Mouse (Mus musculus): Measurements from ENCODE around the gene Slc35g3. TPM values are rescaled to one million over a fixed set of nuclear protein-coding genes. Genes with fewer than 3 reads are reported as not detected.

The Slc35g3 gene
- total RNA-seq (2022) = not detected

GRCm38 (mm10) chr11:69761868-69762267, at the start of gene Slc35g3:
Gene Slc35g3 (minus strand): TSS chr11:69761968.
- DNase-seq (ENCODE audit: low spot score) = no peak

GRCm38 (mm10) chr11:69810280-69810679, 48.5 kb upstream of the Slc35g3 start:
- no peak for DNase-seq (ENCODE audit: low spot score)

GRCm38 (mm10) chr11:69807641-69808040, 45.9 kb upstream of the Slc35g3 start:
- DNase-seq (ENCODE audit: low spot score) = no peak

DNA sequence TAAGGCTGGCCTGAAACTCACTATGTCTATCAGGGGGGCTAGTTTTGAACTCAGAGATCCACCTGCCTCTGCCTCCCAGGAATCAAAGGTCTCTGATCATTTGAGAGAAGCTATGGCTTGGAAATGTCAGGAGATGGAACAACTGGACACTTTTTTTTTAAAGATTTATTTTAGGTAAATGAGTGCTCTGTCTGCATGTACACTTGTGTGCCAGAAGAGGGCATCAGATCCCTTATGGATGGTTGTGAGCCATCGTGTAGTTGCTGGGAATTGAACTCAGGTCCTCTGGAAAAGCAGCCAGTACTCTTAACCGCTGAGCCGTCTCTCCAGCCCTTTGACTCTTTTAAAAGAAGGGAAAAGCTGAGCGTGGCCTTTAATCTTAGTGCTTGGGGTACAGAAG, 44.6 kb upstream of the Slc35g3 start:
- no peak for DNase-seq (ENCODE audit: low spot score)

DNA sequence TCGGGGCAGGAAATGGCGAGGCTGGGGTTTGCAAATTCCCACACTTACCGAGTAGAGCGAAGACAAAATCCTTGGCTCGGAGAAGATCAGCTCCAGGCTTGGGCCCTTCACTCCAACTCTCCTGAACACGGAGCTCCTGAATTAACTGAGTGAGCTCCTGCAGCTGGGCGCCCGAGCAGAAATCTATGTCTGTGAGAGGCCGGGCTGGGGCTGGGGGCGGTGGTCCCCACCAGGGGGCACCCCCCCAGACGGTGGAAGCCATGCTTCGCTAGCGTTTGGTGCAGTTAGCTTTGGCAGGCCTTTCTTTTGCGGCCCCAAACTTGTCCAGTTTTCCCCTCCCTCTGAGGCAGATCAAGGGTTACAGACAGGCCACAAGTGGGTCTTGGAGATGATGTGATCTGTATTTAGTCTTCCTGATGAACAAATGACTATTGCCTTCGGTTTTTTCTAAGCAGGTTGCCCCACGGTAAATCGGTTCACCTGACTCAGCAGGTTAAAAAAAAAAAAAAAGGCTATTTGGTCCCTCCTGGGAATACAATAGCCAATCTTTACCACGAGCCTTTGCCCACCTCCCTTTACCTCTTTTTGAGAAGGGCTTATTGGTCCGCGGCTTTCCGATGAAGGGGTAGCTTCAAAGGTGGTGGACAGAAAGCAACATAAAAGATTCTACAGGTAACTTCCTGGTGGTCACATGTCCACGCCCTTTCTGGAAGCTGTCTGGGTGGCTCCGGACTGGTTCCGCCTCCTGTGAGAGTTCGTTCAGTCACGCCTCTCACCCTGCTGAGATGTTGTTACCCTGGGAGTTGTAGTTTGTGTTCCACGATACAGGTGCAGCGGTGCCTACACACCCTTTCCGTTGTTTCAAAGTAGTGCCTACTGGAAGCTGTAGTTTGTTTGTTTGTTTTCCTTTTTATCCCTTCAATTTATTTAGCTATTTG, 43.5 kb upstream of the Slc35g3 start, which contains the start of gene Tmem102:
Gene Tmem102 (minus strand): TSS at position 653 of the 938 bp plus-strand sequence.
- DNase-seq (ENCODE audit: low spot score) = no peak

- DNase-seq (ENCODE audit: low spot score) = no peak
Measured at GRCm38 (mm10) chr11:69804652-69804940, 42.8 kb upstream of the Slc35g3 start.

DNA sequence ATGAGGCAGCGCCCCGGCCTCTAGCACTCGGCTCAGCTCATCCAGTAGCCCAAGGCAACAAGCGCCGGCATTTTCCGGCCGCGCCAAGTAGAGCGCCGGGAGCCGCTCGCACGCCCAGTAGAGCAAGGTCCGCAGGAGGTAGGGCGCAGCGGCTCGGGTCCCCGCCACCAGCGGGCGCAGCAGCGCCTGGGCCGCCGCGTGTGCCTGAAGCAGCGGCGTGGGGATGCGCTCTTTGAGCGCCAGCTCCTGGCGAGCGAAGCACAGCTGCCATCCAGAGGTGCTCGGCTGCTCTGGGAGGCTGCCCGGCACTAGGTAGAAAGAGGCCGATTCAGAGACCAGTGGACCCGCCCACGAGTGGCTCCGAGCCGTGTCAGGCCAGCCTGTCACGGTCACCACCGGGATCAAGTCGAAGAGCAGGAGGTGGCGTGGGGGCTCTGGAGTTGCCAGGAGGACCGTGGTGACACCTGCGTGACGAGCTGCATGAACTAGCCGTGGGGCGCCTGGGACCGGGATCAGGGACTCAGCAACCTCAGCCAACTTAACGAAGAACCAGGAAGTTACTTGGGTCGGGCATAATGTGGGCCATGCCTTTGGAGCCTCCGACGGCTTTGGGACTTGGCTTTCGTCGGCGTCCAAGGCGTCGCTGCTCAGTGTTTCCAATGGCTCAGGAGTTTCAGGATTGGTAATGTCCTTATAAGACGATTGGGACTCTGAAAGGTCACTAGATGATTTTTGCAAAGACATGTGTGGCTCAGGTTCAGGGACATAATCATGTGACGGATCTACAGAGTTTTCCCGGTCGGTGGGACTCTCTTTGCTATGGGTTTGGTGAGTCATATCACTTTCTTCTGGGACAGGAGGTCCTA, 42.3 kb upstream of the Slc35g3 start:
- peak; percentile 53 for DNase-seq (ENCODE audit: low spot score)

GRCm38 (mm10) chr11:69803328-69803727, 41.6 kb upstream of the Slc35g3 start:
- DNase-seq (ENCODE audit: low spot score) = no peak

DNA sequence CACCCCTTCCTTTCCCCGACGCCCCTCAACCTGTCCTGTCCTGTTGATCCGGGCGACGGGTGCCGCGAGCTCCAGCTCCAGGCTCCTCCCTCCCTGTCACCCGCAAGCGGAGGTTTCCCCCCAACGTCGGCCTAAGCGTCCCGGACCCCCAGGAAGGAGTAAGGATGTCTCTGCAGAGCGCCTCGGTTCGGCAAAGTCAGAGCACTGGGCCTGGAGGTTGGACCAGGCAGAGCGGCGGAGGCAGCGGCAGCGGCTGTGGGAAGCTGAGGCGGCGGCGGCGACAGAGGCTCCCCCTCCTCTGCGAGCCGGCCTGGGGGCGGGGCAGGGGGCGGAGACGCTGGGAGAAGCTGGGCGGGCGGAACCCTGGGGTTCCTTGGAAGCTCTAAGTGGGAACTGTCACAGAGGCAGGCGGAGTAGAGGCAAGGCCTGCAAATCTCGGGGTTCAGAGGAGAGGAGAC, 40.9 kb upstream of the Slc35g3 start:
- DNase-seq (ENCODE audit: low spot score) = peak; percentile 89

GRCm38 (mm10) chr11:69801379-69801977, 39.7 kb upstream of the Slc35g3 start, which contains the start of gene Fgf11:
Gene Fgf11 (minus strand): TSS chr11:69801857.
- DNase-seq (ENCODE audit: low spot score) = no peak

GRCm38 (mm10) chr11:69800392-69801197, 38.8 kb upstream of the Slc35g3 start:
- no peak for DNase-seq (ENCODE audit: low spot score)

- no peak for DNase-seq (ENCODE audit: low spot score)
Measured at GRCm38 (mm10) chr11:69800138-69800391, 38.3 kb upstream of the Slc35g3 start.

GRCm38 (mm10) chr11:69799394-69800137, 37.8 kb upstream of the Slc35g3 start:
- DNase-seq (ENCODE audit: low spot score) = no peak

- no peak for DNase-seq (ENCODE audit: low spot score)
Measured at GRCm38 (mm10) chr11:69797924-69798323, 36.2 kb upstream of the Slc35g3 start.

DNA sequence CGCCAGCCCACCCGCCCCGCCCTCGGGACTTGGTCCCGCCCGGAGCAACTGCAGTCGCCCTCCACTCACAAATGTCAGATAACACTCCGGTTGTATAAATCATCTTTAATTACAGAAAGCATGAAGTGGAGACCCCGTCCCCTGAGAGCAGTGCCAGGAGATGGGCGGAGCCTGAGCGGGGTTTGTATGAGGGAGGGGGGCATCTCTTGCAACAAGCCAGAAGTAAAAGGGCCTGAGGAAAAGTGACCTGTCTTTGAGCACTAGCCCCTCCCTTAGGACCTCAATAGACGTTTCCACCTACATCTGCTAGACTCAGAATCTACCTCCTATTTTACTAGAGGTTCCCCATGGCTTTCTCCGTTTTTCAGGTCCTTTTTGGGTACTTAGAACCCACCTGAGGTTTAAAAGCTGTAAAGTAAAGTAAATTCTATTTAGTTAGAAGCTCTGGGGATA, 34.2 kb upstream of the Slc35g3 start:
- DNase-seq (ENCODE audit: low spot score) = no peak

GRCm38 (mm10) chr11:69795168-69795982, 33.6 kb upstream of the Slc35g3 start, which contains the start of gene Chrnb1:
Gene Chrnb1 (minus strand): TSS chr11:69795943.
- DNase-seq (ENCODE audit: low spot score) = peak; percentile 97

DNA sequence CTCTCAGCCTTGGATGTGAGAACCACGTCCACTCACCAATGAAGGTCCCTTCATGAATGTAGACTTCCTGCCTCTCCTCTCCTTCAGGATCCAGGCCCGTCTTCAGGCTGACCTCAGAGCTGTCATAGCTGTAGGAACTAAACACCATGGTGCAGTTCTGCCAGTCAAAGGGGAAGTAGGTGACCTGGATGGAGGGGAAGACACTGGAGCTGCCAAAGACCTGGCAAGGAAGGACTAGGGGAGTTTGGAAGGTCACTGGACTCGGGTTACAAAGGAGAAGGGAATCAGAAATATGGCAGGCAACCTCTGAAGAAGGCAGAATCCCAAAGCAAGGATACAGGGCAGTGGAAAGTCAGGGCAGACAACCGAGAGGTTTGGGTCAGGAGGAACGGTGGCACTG, 31.7 kb upstream of the Slc35g3 start:
- DNase-seq (ENCODE audit: low spot score) = no peak

- no peak for DNase-seq (ENCODE audit: low spot score)
Measured at GRCm38 (mm10) chr11:69791420-69791819, 29.7 kb upstream of the Slc35g3 start.

- DNase-seq (ENCODE audit: low spot score) = no peak
Measured at GRCm38 (mm10) chr11:69789431-69789830, 27.7 kb upstream of the Slc35g3 start.

DNA sequence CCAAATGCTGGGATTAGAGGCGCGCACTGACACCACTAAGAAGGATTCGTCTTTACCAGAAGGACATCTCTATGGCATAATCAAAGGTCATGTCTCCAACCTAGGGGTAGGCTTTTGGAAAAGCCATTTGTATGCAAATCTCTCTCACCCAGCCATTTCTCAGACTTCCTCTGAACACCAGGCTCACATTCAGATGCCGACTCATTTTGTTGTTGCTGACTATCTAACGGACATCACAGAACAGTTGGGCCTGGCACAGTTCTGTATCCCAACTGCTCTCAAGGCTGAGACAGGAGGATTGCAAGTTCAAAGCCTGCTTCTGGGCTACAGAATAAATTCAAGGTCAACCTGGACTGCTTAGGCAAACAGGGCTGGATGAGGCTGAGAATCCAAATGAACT, 25.5 kb upstream of the Slc35g3 start:
- no peak for DNase-seq (ENCODE audit: low spot score)

Data from heart, adult 8-10 months (tissue).